Mouse (Mus musculus): Measurements from ENCODE around the gene 4921536K21Rik. TPM values are rescaled to one million over a fixed set of nuclear protein-coding genes. Genes with fewer than 3 reads are reported as not detected.

The 4921536K21Rik gene
- total and polyA plus RNA-seq, 3 experiments: 0.21 to 0.61 TPM; not detected in 1

DNA sequence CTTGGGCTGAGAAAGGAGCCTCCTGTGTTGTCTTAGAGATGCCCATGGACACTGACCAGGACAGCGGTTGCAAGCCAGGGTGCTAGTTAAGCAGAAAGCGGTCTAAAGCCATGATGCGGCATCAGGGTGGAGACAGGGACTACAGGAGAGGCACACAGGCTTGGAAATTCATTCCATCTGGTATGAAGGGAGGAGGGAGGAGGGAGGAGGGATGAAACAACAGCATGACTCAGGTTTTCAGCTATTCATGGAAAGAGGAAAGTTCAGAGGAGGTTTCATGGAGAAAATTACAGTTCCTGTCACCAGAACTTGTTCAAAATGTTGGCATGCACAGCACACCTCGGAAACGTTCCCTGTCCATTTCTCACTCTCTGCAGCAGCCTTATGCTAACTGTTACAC lies 39.1 kb downstream of the 4921536K21Rik start:
- no peak for TF ChIP-seq GABPA (IDR thresholded peaks at IDR 0.05; ENCODE audit: insufficient replicate concordance, low read depth, low read length)
- TF ChIP-seq USF2 (conservative IDR thresholded peaks at IDR 0.05; ENCODE audit: low read depth, low read length): no peak
- no peak for TF ChIP-seq POLR2AphosphoS2 (IDR thresholded peaks at IDR 0.05; ENCODE audit: low read depth, low read length)
- TF ChIP-seq KAT2A (IDR thresholded peaks at IDR 0.05; ENCODE audit: insufficient replicate concordance, low read length): no peak
- TF ChIP-seq ZMIZ1 (IDR thresholded peaks at IDR 0.05; ENCODE audit: low read depth, low read length): no peak
- no peak for TF ChIP-seq UBTF (IDR thresholded peaks at IDR 0.05; ENCODE audit: low read depth, low read length)
- no peak for TF ChIP-seq ELF1 (IDR thresholded peaks at IDR 0.05; ENCODE audit: low read depth, low read length)
- no peak for TF ChIP-seq ZNF384 (IDR thresholded peaks at IDR 0.05; ENCODE audit: low read depth, low read length)
- no peak for TF ChIP-seq MEF2A (IDR thresholded peaks at IDR 0.05; ENCODE audit: borderline replicate concordance, low read depth, low read length)
- TF ChIP-seq BHLHE40 (IDR thresholded peaks at IDR 0.05; ENCODE audit: low read depth, low read length): no peak
- no peak for TF ChIP-seq RAD21 (IDR thresholded peaks at IDR 0.05; ENCODE audit: low read depth, low read length)
- TF ChIP-seq MAX (IDR thresholded peaks at IDR 0.05; ENCODE audit: low read length): no peak
- no peak for TF ChIP-seq MXI1 (IDR thresholded peaks at IDR 0.05; ENCODE audit: low read depth, low read length)
- no peak for TF ChIP-seq PAX5 (IDR thresholded peaks at IDR 0.05; ENCODE audit: low read length)
- no peak overlapping the region for H3K4me3 ChIP-seq (replicated peaks in 1 of 3; ENCODE audit: low read depth in 2 of 3, low read length in 2 of 3, poor library complexity in 1 of 3)
- H3K27me3 ChIP-seq (replicated peaks): peaks cover 2% of the 10 kb centered on the region
- H3K79me2 ChIP-seq (replicated peaks; ENCODE audit: control insufficient read depth, extremely low read depth, insufficient read depth, poor library complexity, severe bottlenecking): no peaks in the 10 kb centered on the region
- dilution Hi-C loops (cut with MboI; ENCODE audit: extremely low pct_ligation_motif_present, extremely low pct_unique_long_range_greater_than_20kb, low sequenced_read_pairs) (no loop called here), in situ Hi-C loops (cut with MboI; ENCODE audit: low pct_ligation_motif_present, low pct_unique_long_range_greater_than_20kb, low sequenced_read_pairs) (no loop called here)
- peaks cover 8% of the 10 kb centered on the region for H3K9me3 ChIP-seq (replicated peaks; ENCODE audit: low read length)
- no peak for DNase-seq (ENCODE audit: extremely low read depth)
- no peak overlapping the region for H3K9ac ChIP-seq (ENCODE audit: insufficient read depth, low read depth)
- H3K4me1 ChIP-seq (ENCODE audit: control insufficient read depth in 1 of 2, insufficient read depth in 2 of 2): peaks cover 0 to 5% of the 10 kb centered on the region in 2 experiments; a peak in 1 of 4 replicates
- H3K27ac ChIP-seq (ENCODE audit: insufficient read depth, low read depth): no peak overlapping the region
- H3K36me3 ChIP-seq (replicated peaks in 1 of 2; ENCODE audit: control insufficient read depth in 1 of 2, insufficient read depth in 1 of 2, low read length in 1 of 2): no peaks in the 10 kb centered on the region
- no peak overlapping the region for H3K4me2 ChIP-seq (ENCODE audit: insufficient read depth, low read depth, poor library complexity, severe bottlenecking)

- H3K27ac ChIP-seq (ENCODE audit: insufficient read depth, low read depth): no peak overlapping the region
- no peaks in the 10 kb centered on the region for H3K36me3 ChIP-seq (replicated peaks in 1 of 2; ENCODE audit: control insufficient read depth in 1 of 2, insufficient read depth in 1 of 2, low read length in 1 of 2)
- H3K9me3 ChIP-seq (replicated peaks; ENCODE audit: low read length): peaks cover 8% of the 10 kb centered on the region
- TF ChIP-seq POLR2A (IDR thresholded peaks at IDR 0.05; ENCODE audit: low read depth, low read length): no peak
- no peak for TF ChIP-seq IRF4 (IDR thresholded peaks at IDR 0.05; ENCODE audit: low read depth, low read length)
- TF ChIP-seq JUND (conservative IDR thresholded peaks at IDR 0.05; ENCODE audit: low read depth, low read length): no peak
- TF ChIP-seq MAZ (IDR thresholded peaks at IDR 0.05; ENCODE audit: low read depth, low read length): no peak
- TF ChIP-seq MAX (IDR thresholded peaks at IDR 0.05; ENCODE audit: low read length): no peak
- TF ChIP-seq E2F4 (IDR thresholded peaks at IDR 0.05; ENCODE audit: insufficient replicate concordance, low read depth, low read length): no peak
- no peak for TF ChIP-seq PAX5 (IDR thresholded peaks at IDR 0.05; ENCODE audit: low read length)
- no peak for TF ChIP-seq USF1 (IDR thresholded peaks at IDR 0.05; ENCODE audit: low read depth, low read length)
- TF ChIP-seq MYC (IDR thresholded peaks at IDR 0.05; ENCODE audit: low read depth, low read length): no peak
- TF ChIP-seq MEF2A (IDR thresholded peaks at IDR 0.05; ENCODE audit: borderline replicate concordance, low read depth, low read length): no peak
- no peak for TF ChIP-seq CTCF (conservative IDR thresholded peaks at IDR 0.05 in 1 of 2, IDR thresholded peaks at IDR 0.05 in 1 of 2; ENCODE audit: low read depth in 2 of 2, low read length in 2 of 2)
- no peak for TF ChIP-seq POLR2AphosphoS2 (IDR thresholded peaks at IDR 0.05; ENCODE audit: low read depth, low read length)
- TF ChIP-seq RCOR1 (conservative IDR thresholded peaks at IDR 0.05; ENCODE audit: low read depth, low read length): no peak
- no peak for TF ChIP-seq KAT2A (IDR thresholded peaks at IDR 0.05; ENCODE audit: insufficient replicate concordance, low read length)
- no peak for TF ChIP-seq ZKSCAN1 (IDR thresholded peaks at IDR 0.05; ENCODE audit: borderline replicate concordance, low read depth, low read length)
- no peak for TF ChIP-seq TCF12 (IDR thresholded peaks at IDR 0.05; ENCODE audit: low read depth, low read length)
- peaks cover 4% of the 10 kb centered on the region for H3K27me3 ChIP-seq (replicated peaks)
- H3K79me2 ChIP-seq (replicated peaks; ENCODE audit: control insufficient read depth, extremely low read depth, insufficient read depth, poor library complexity, severe bottlenecking): no peaks in the 10 kb centered on the region
- H3K4me1 ChIP-seq (ENCODE audit: control insufficient read depth in 1 of 2, insufficient read depth in 2 of 2): peaks cover 0 to 5% of the 10 kb centered on the region in 2 experiments; a peak in 1 of 4 replicates
- no peak overlapping the region for H3K4me2 ChIP-seq (ENCODE audit: insufficient read depth, low read depth, poor library complexity, severe bottlenecking)
- DNase-seq (ENCODE audit: extremely low read depth): no peak
- dilution Hi-C loops (cut with MboI; ENCODE audit: extremely low pct_ligation_motif_present, extremely low pct_unique_long_range_greater_than_20kb, low sequenced_read_pairs): no loop called here
- no peak overlapping the region for H3K4me3 ChIP-seq (replicated peaks in 1 of 3; ENCODE audit: low read depth in 2 of 3, low read length in 2 of 3, poor library complexity in 1 of 3)
- no peak overlapping the region for H3K9ac ChIP-seq (ENCODE audit: insufficient read depth, low read depth)
- in situ Hi-C loops (cut with MboI; ENCODE audit: low pct_ligation_motif_present, low pct_unique_long_range_greater_than_20kb, low sequenced_read_pairs): no loop called here
Measured at GRCm38 (mm10) chr11:3854156-3854555, 40.7 kb downstream of the 4921536K21Rik start.

Data from CH12.LX (cell line).